Mouse (Mus musculus) left cerebral cortex, postnatal 4 days (tissue): ENCODE measurements at regions not wholly inside any gene's neighbourhood (a gene's known extent, or its start where the extent isn't known, plus 50 kb on each side); places are given as distances from the start of the nearest gene placed in this dataset.

Experiments
- DNase-seq: peaks from one replicate; pipeline ENCODE4 v3.0.0-alpha.2; 2022
- intact Hi-C: fragments of 180-260 bp; cut with DNase I; formaldehyde crosslinking; loops from one replicate; pipeline ENCODE4 v1.15.1; 2025

- no peak for DNase-seq
- intact Hi-C loops, result no loop called here
Measured at GRCm38 (mm10) chr5:43125774-43126536, 107.0 kb upstream of the Cpeb2 start.

GRCm38 (mm10) chr5:43130377-43130776, 102.6 kb upstream of the Cpeb2 start:
- no peak for DNase-seq
- intact Hi-C loops, result no loop called here

- no peak for DNase-seq
- intact Hi-C loops, result no loop called here
Measured at GRCm38 (mm10) chr5:43130901-43131557, 101.9 kb upstream of the Cpeb2 start.

- intact Hi-C loops, result no loop called here
- no peak for DNase-seq
Measured at GRCm38 (mm10) chr5:43133672-43134071, 99.3 kb upstream of the Cpeb2 start.

DNA sequence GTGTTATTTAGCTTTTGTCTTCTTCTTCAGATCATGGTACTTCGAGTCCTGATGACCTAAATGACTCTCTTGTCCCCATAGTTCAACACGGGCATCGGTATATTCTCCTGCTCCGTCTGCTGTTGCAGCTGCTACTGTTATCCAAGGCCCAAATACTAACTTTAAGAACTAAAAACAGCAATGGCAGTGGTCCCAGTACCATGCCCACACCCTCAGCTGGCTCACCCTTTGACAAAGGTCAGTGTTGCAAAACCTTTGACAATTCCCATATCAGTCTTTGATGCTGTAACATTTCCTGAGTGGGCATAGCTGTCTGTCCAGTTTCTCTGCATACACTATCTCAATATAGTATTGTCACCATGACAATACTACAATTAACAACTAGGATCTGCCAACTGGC, 96.8 kb upstream of the Cpeb2 start:
- no peak for DNase-seq
- intact Hi-C loops, result no loop called here

DNA sequence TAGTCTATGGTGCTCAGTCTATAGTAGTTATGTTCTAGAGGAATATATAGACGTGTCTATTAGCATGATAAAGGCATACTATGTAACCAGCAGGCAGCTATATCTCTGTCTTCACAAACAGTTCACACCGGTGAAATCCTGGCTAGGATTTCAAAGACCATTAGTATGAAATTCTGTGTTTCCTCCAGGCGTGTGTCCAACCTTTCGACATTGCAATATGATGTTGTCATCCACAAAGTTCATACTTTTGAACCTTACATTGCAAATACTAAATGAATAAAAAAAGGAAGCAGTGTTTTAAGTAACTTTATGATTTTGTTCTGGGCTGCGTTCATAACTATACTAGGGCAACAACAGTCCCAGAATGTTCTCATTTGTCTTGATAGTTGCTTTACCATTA, 95.2 kb upstream of the Cpeb2 start:
- intact Hi-C loops, result no loop called here
- no peak for DNase-seq

- intact Hi-C loops, result no loop called here
Measured at GRCm38 (mm10) chr5:43138931-43139486, 94.0 kb upstream of the Cpeb2 start.

GRCm38 (mm10) chr5:43139813-43140212, 93.2 kb upstream of the Cpeb2 start:
- DNase-seq, result no peak
- intact Hi-C loops, result no loop called here

More at GRCm38 (mm10) chr5:43138931-43139486, 94.0 kb upstream of the Cpeb2 start:
- DNase-seq, result no peak

GRCm38 (mm10) chr5:43145939-43146338, 87.0 kb upstream of the Cpeb2 start:
- no peak for DNase-seq
- intact Hi-C loops, result no loop called here

DNA sequence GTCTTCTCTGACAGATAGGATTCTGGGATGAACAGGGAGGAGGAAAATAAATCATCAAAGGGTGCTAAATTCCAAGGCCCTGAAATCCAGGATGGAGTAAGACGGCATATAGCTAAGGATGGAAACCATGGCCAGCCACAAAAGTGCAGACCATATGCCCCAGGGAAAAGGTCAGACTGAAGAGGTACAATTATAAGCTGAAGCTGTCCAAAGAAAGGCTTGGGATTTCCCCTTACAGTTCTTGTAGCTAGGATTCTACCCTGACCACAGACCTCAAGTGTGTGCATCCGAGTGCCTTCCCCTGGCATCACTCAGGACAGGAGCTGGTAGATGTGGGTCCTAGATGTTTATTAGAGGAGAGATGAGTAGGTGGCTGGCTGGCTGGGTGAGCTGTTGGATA, 86.0 kb upstream of the Cpeb2 start:
- intact Hi-C loops, result no loop called here
- DNase-seq, result no peak

DNA sequence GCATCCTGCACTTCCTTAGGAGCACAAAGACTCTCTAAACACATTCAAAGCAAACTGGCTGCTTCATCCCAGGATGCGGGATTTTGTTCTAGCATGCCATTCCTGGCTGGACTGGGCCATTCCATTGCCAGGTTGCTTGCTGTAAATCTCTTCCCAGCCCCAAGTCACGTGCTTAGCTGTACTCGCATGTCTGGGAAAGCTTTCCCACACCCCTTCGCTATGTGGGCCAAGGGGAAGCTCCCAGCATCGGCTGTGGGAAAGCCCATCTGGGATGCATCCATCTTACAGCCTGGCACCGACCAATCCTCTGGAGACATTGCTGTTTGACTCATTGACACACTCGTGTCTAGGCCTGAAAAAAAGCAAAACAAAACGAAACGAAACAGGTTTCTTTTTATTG, 84.5 kb upstream of the Cpeb2 start:
- intact Hi-C loops, result no loop called here
- DNase-seq, result peak; percentile 50

DNA sequence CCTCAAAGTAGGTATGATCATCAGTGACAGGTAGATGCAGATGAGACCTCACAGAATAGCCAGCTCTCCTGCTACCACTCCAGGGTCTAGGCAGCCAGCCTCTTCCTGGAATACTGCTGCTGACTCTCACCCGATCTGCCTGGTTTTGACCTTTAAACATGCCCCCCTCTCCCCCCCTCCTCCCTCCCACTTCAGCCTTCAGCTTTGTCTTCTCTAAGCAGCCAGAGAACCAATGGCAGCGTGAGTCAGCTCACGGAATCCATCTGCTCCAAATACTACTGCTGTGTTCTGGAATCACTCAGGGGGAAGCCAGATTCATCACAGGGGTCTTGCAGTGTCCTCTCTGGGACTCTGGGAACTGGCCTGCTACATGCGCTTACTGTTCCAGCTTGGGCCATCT, 83.4 kb upstream of the Cpeb2 start:
- DNase-seq, result no peak
- intact Hi-C loops, result no loop called here

DNA sequence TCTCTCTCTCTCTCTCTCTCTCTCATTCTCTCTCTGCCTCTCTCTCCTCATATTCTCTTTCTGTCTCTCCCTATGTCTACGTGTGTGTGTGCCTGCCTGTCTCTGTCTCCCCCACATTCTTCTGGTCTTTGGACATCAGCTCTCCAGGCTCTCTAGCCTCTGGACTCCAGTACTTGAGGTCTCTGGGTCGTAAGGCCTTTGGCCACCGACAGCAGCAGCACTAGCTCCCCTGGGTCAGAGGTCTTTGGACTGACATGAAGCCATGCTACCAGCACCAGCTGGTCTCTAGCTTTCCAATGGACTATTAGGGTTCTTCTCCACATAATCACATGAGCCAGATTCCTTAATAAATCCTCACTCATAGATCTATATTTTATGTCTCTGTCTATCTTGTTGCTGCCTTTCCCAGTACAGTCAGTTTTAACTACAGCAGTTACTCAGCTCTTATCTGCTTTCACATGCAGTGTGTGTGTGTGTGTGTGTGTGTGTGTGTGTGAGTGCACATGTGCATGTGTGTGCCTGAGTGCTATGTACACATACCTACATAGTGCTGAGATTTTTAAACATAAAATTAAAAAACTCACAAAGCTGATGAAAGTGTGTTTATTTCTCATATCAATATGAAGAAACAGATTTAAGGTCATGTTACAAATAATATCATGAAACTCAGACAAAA, 81.7 kb upstream of the Cpeb2 start:
- no peak for DNase-seq
- intact Hi-C loops, result no loop called here

- DNase-seq, result peak; percentile 22
- intact Hi-C loops, result no loop called here
Measured at GRCm38 (mm10) chr5:43152119-43152611, 80.8 kb upstream of the Cpeb2 start.

GRCm38 (mm10) chr5:43152881-43153280, 80.1 kb upstream of the Cpeb2 start:
- intact Hi-C loops, result no loop called here
- no peak for DNase-seq

DNA sequence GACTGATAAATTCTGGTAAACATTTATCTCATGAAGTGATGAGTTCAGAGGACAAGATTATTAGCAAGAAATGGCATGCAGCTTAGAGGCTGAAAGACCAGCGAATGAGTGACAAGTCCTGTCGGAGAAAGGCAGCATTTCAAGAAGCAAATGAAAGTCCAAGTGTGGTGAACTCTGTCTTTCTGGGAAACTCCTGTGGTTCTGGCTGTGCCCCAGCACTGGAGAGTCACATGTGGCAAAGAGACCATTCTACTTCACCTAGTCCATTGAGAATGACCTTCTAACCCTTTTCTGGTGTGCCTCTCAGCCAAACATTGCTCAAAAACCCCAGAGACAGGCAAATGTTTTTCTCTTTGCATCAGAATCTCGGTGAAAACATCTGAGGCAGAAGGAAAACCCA, 76.2 kb upstream of the Cpeb2 start:
- intact Hi-C loops, result no loop called here
- DNase-seq, result no peak

DNA sequence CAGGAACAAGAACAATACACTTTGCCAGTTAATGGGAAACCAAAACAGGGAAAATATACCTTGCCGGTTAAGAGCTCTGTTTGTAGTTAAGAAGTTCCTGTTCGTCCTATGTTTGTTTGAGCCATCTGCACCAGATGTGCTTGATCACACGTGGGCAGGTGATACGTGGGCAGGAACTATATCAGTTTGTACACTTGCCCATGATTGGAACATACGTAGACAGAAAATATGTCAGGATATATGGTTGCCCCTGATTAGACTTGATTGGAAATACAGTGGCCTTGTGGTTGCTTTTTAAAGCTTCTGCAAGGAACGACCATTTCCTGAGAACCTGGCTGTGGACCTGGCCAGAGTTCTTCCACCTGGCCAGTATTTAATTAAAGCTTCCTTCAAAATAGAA, 72.8 kb upstream of the Cpeb2 start:
- DNase-seq, result no peak
- intact Hi-C loops, result no loop called here

DNA sequence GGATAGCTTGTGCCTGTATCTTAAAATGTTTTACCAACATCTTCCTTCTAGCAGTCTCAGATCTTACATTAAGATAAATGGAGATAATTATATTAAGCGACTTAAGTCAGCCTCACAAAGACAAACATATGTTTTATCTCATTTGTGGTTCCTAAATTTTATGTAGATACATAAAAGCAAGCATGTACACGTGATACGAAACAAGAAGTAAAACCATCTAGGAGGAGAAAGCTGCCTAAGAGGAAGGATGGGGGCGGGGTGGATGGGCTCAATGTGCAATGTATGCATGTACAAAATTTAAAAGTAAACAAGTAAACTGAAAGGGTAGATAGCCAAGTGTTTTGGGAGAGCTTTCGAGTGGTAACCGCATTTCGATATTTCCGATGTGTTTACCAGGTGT, 51.5 kb upstream of the Cpeb2 start:
- intact Hi-C loops, result no loop called here
- DNase-seq, result no peak
